In the genomic region with DNA sequence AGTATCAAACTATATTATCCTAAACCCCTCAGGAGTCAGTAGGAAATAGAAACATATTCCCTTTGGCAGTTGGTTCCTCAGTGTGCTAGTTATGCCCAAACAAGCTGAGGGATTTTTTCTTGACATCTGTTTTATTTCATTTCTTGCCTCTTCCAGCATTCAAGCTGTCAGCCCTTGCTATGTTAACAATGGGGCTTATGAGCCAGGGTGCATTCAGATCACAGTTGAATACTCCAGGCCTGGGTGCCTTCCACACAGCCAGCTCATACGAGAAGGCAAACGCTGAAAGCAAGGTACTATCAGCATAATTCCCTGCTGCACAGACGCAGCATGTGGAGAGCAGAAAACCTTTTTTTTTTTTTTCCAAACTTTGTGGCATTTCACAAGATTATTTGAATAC, we compare ENCODE assay signal across 17 mouse cellular contexts.
DNase-seq lines count a peak whose midpoint lies in the region; ATAC-seq and TF ChIP-seq lines count a peak whose summit lies in the region.
"Had no signal": no experiment of that assay in that cellular context is flagged by ENCODE, and none has a peak within 500 bp of the region (broad histone marks: within the 10 kb centered on the region; RNA-seq: fewer than 3 reads in every experiment).

No protein-coding gene starts in this region.

- no peak overlapping the region for H3K4me3 ChIP-seq in hindbrain, embryonic 16.5 days (ENCODE audit: low read length)
- no peak overlapping the region for H3K4me3 ChIP-seq in hindbrain, embryonic 12.5 days
- H3K4me3 ChIP-seq in forebrain, embryonic 15.5 days, result no peak overlapping the region
- H3K4me3 ChIP-seq: megakaryocyte, embryonic 14.5 days; stomach, embryonic 15.5 days had no signal

- no peaks in the 10 kb centered on the region for H3K27me3 ChIP-seq in hindbrain, embryonic 16.5 days (replicated peaks; ENCODE audit: control insufficient read depth, insufficient read depth, low read length)
- no peaks in the 10 kb centered on the region for H3K27me3 ChIP-seq in hindbrain, embryonic 12.5 days
- no peaks in the 10 kb centered on the region for H3K27me3 ChIP-seq in forebrain, embryonic 15.5 days
- H3K27me3 ChIP-seq: megakaryocyte, embryonic 14.5 days; stomach, embryonic 15.5 days had no signal

- H3K9me3 ChIP-seq in hindbrain, embryonic 16.5 days (ENCODE audit: control insufficient read depth, low read length), result no peaks in the 10 kb centered on the region
- H3K9me3 ChIP-seq in hindbrain, embryonic 12.5 days (replicated peaks), result no peaks in the 10 kb centered on the region
- no peaks in the 10 kb centered on the region for H3K9me3 ChIP-seq in forebrain, embryonic 15.5 days
- H3K9me3 ChIP-seq: megakaryocyte, embryonic 14.5 days; stomach, embryonic 15.5 days had no signal

- no peak for TF ChIP-seq POLR2A in brain, embryonic 14.5 days (IDR thresholded peaks at IDR 0.05; ENCODE audit: borderline replicate concordance, extremely low read depth, insufficient read depth, insufficient read length, poor library complexity, severe bottlenecking)

- ATAC-seq in hindbrain, embryonic 16.5 days, result peak; percentile 48; the same call in 1 of the 2 replicates
- no peak for ATAC-seq in hindbrain, embryonic 12.5 days (ENCODE audit: low FRiP score)
- peak; percentile 92 for ATAC-seq in forebrain, embryonic 15.5 days (replicated peaks)
- ATAC-seq in megakaryocyte, adult 5-6 weeks (ENCODE audit: poor library complexity, severe bottlenecking), result no peak
- ATAC-seq: CD4-positive, CD25-positive, alpha-beta regulatory T cell, adult 4 months had no signal

- DNase-seq in brain, embryonic 14.5 days (ENCODE audit: low read depth), result peak; percentile 79
- peak; percentile 6 for DNase-seq in lung, postnatal 14 days
- DNase-seq in adrenal gland, postnatal 10 days, result no peak
- DNase-seq in right cerebral cortex, postnatal 14 days, result no peak
- DNase-seq: adrenal gland, postnatal 36 days; cerebellum, adult 11-12 months; gastrocnemius, postnatal 14 days; heart, postnatal 36 days; kidney, adult 18-20 months; thymus, postnatal 4 days had no signal

- no peak overlapping the region for H3K27ac ChIP-seq in hindbrain, embryonic 16.5 days (ENCODE audit: low read depth, low read length)
- H3K27ac ChIP-seq in hindbrain, embryonic 12.5 days, result no peak overlapping the region
- peak overlapping the region; percentile 59 for H3K27ac ChIP-seq in forebrain, embryonic 15.5 days (replicated peaks)
- H3K27ac ChIP-seq: stomach, embryonic 15.5 days had no signal

- WGBS in hindbrain, embryonic 16.5 days, result 28% methylated on average over 3 of the region's 3 CpGs
- WGBS in hindbrain, embryonic 12.5 days, result 37% methylated on average over 3 of the region's 3 CpGs
- WGBS in forebrain, embryonic 15.5 days, result 4% methylated on average over 3 of the region's 3 CpGs

- no peak for TF ChIP-seq CTCF in brain, embryonic 14.5 days (IDR thresholded peaks at IDR 0.05; ENCODE audit: borderline replicate concordance, extremely low read depth, insufficient read depth, insufficient read length)

- H3K36me3 ChIP-seq in hindbrain, embryonic 16.5 days (ENCODE audit: control insufficient read depth, insufficient read depth, low read length), result no peaks in the 10 kb centered on the region
- H3K36me3 ChIP-seq in hindbrain, embryonic 12.5 days, result no peaks in the 10 kb centered on the region
- H3K36me3 ChIP-seq in forebrain, embryonic 15.5 days, result no peaks in the 10 kb centered on the region
- H3K36me3 ChIP-seq: stomach, embryonic 15.5 days had no signal

- no peak overlapping the region for H3K4me2 ChIP-seq in hindbrain, embryonic 16.5 days (ENCODE audit: low read length)
- H3K4me2 ChIP-seq in hindbrain, embryonic 12.5 days (replicated peaks), result no peak overlapping the region
- H3K4me2 ChIP-seq in forebrain, embryonic 15.5 days (replicated peaks), result no peak overlapping the region
- H3K4me2 ChIP-seq: stomach, embryonic 15.5 days had no signal

- H3K4me1 ChIP-seq in hindbrain, embryonic 16.5 days (ENCODE audit: control insufficient read depth, insufficient read depth, low read depth, low read length), result no peaks in the 10 kb centered on the region
- H3K4me1 ChIP-seq in hindbrain, embryonic 12.5 days, result no peaks in the 10 kb centered on the region
- H3K4me1 ChIP-seq in forebrain, embryonic 15.5 days, result peaks cover 13% of the 10 kb centered on the region; the same call in 1 of the 2 replicates
- H3K4me1 ChIP-seq: megakaryocyte, embryonic 14.5 days; stomach, embryonic 15.5 days had no signal

- H3K9ac ChIP-seq in hindbrain, embryonic 16.5 days (ENCODE audit: low read depth, low read length), result no peak overlapping the region
- no peak overlapping the region for H3K9ac ChIP-seq in hindbrain, embryonic 12.5 days
- no peak overlapping the region for H3K9ac ChIP-seq in forebrain, embryonic 15.5 days (replicated peaks)
- H3K9ac ChIP-seq: stomach, embryonic 15.5 days had no signal

Comparison
In these comparisons a context has a peak if more than half of its experiments do, and no peak if none do; other contexts are left out.
1. ATAC-seq: peak in hindbrain, embryonic 16.5 days (single experiment) and forebrain, embryonic 15.5 days (single experiment); none in hindbrain, embryonic 12.5 days (single experiment) and megakaryocyte, adult 5-6 weeks (single experiment).
2. DNase-seq: peak in brain, embryonic 14.5 days (single experiment) and lung, postnatal 14 days (single experiment); none in adrenal gland, postnatal 10 days (single experiment) and right cerebral cortex, postnatal 14 days (single experiment).